Mouse (Mus musculus) stomach, embryonic 15.5 days (tissue): ENCODE measurements at regions not wholly inside any gene's neighbourhood (a gene's known extent, or its start where the extent isn't known, plus 50 kb on each side); places are given as distances from the start of the nearest gene placed in this dataset.
A peak's percentile ranks its signal among the peaks of the same experiment; 100 is the strongest.

Source experiments
- ATAC-seq: fragments of 200-750 bp; cut with Nextera tagmentation; 2 replicates; pipeline ENCODE4 v1.8.0; 2017; ENCODE audit warnings: low read depth, moderate number of reproducible peaks, moderate TSS enrichment; ENCODE audit not compliant: insufficient read depth, low FRiP score
- H3K27ac ChIP-seq: fragments of 300-500 bp; sonication (generic); 2 replicates; pipeline ENCODE4 v1.5.1; 2015; ENCODE audit warnings: mild to moderate bottlenecking, inconsistent platforms
- H3K27me3 ChIP-seq: fragments of 300-500 bp; sonication (generic); replicated peaks from 2 replicates; pipeline ENCODE4 v1.6.1; 2015; ENCODE audit warnings: inconsistent platforms
- H3K36me3 ChIP-seq: fragments of 300-500 bp; sonication (generic); 2 replicates; pipeline ENCODE4 v1.6.1; 2015; ENCODE audit warnings: inconsistent platforms
- H3K4me1 ChIP-seq: fragments of 300-500 bp; sonication (generic); 2 replicates; pipeline ENCODE4 v1.6.1; 2015; ENCODE audit warnings: inconsistent platforms
- H3K4me2 ChIP-seq: fragments of 300-500 bp; sonication (generic); 2 replicates; pipeline ENCODE4 v1.6.1; 2015; ENCODE audit warnings: mild to moderate bottlenecking, inconsistent platforms
- H3K4me3 ChIP-seq: fragments of 300-500 bp; sonication (generic); replicated peaks from 2 replicates; pipeline ENCODE4 v1.5.1; 2015; ENCODE audit warnings: inconsistent platforms
- H3K9ac ChIP-seq: fragments of 300-500 bp; sonication (generic); 2 replicates; pipeline ENCODE4 v1.6.1; 2015; ENCODE audit warnings: inconsistent platforms
- H3K9me3 ChIP-seq: fragments of 300-500 bp; sonication (generic); 2 replicates; pipeline ENCODE4 v1.6.1; 2016; ENCODE audit warnings: inconsistent platforms
- whole genome bisulfite sequencing: fragments of 180-500 bp; shearing (Covaris S2); methylation state at CpG from one replicate; pipeline ENCODE4 v1.1.7; 2015; 5-methylcytosine and 5-hydroxymethylcytosine counted together

DNA sequence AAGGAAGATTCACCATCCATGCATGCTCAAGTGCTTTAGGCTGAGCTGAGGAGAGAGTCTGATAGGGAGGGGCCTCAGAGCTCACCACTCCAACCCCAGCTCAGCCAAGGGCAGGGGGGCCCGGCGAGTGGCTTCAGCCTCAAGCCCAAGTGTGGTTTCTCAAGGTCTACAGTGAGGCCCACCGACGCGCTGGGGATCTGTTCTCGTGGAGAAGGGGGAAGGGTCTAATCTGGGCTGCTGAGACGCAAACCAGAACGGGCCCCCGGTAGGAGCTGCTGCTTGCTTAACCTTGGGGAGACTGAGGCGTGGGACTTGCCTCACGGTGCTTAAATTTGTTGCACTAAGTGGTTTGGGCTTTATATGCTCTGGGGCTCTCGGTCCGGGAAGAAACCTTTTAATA, 70.9 kb downstream of the Asb1 start:
- H3K27ac ChIP-seq = peak overlapping the region; percentile 48; the same call in 1 of the 2 replicates
- H3K4me2 ChIP-seq = peak overlapping the region; percentile 33; the same call in 1 of the 2 replicates

GRCm38 (mm10) chr1:91611694-91612093, 71.3 kb downstream of the Asb1 start:
- no peaks in the 10 kb centered on the region for H3K27me3 ChIP-seq
- no peaks in the 10 kb centered on the region for H3K9me3 ChIP-seq
- ATAC-seq = peak; percentile 39; the same call in 1 of the 2 replicates
- peaks cover 17% of the 10 kb centered on the region for H3K4me1 ChIP-seq
- peak overlapping the region; percentile 33; the same call in 1 of the 2 replicates for H3K4me2 ChIP-seq
- H3K36me3 ChIP-seq = no peaks in the 10 kb centered on the region
- no peak overlapping the region for H3K9ac ChIP-seq
- peak overlapping the region; percentile 48; the same call in 1 of the 2 replicates for H3K27ac ChIP-seq
- WGBS = 21% methylated on average over 16 of the region's 16 CpGs
- H3K4me3 ChIP-seq = no peak overlapping the region

More for the DNA sequence above, 70.9 kb downstream of the Asb1 start:
- Histone ChIP-seq H3K36me3 (no peaks in the 10 kb centered on the region), H3K9me3 (no peaks in the 10 kb centered on the region), H3K4me1 (peaks cover 17% of the 10 kb centered on the region), H3K4me3 (no peak overlapping the region), H3K9ac (no peak overlapping the region), H3K27me3 (no peaks in the 10 kb centered on the region)
- 0 out of 2 replicates have a peak, but pooled peaks have one; percentile 12 for ATAC-seq
- WGBS = 26% methylated on average over 13 of the region's 13 CpGs

- no peak overlapping the region for H3K4me2 ChIP-seq
- ATAC-seq = no peak
- no peak overlapping the region for H3K9ac ChIP-seq
- 61% methylated on average over 3 of the region's 3 CpGs for WGBS
- H3K4me1 ChIP-seq = peaks cover 17% of the 10 kb centered on the region
- H3K36me3 ChIP-seq = no peaks in the 10 kb centered on the region
- no peaks in the 10 kb centered on the region for H3K27me3 ChIP-seq
- H3K27ac ChIP-seq = no peak overlapping the region
- no peaks in the 10 kb centered on the region for H3K9me3 ChIP-seq
- no peak overlapping the region for H3K4me3 ChIP-seq
Observed at GRCm38 (mm10) chr1:91612912-91613311, 72.6 kb downstream of the Asb1 start.

GRCm38 (mm10) chr1:91615396-91615795, 75.1 kb downstream of the Asb1 start:
- H3K4me2 ChIP-seq = no peak overlapping the region
- no peak overlapping the region for H3K4me3 ChIP-seq
- no peak overlapping the region for H3K27ac ChIP-seq
- peaks cover 17% of the 10 kb centered on the region for H3K4me1 ChIP-seq
- ATAC-seq = no peak
- no peak overlapping the region for H3K9ac ChIP-seq
- WGBS = 61% methylated on average over 5 of the region's 5 CpGs
- H3K27me3 ChIP-seq = no peaks in the 10 kb centered on the region
- H3K9me3 ChIP-seq = no peaks in the 10 kb centered on the region
- no peaks in the 10 kb centered on the region for H3K36me3 ChIP-seq

DNA sequence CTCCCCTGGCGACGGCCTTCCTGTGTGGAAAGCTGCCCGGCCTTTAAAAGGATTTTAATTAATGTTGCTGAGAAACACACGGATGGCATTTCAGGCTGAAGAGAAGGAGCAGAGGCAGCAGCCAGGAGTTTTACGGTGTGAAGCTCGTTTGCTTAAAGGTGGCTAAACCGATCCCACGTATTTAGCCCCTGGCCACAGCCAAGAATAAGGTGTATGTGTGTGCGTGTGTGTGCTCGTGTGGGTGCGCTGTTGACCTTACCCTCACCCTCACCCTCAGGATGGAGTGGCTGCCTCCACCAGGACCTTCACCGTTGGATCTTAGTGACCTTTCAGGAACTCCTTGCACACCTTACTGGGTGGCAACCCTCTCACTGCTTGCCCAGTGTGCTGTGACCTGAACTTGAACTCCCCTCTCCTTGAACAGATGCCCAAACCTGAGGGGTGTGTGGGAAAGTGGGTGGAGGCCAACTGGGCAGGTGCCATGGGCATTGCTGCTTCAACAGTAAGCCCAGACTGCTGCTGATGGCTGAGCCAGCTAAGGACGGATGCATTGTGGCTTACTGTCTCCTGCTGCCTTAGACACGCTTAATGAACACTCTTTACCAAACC, 78.3 kb downstream of the Asb1 start:
- no peak overlapping the region for H3K9ac ChIP-seq
- ATAC-seq = no peak
- H3K36me3 ChIP-seq = no peaks in the 10 kb centered on the region
- WGBS = 57% methylated on average over 14 of the region's 14 CpGs
- H3K4me2 ChIP-seq = no peak overlapping the region
- no peak overlapping the region for H3K4me3 ChIP-seq
- peaks cover under 1% of the 10 kb centered on the region; the same call in 1 of the 2 replicates for H3K4me1 ChIP-seq
- H3K9me3 ChIP-seq = no peaks in the 10 kb centered on the region
- H3K27ac ChIP-seq = no peak overlapping the region
- no peaks in the 10 kb centered on the region for H3K27me3 ChIP-seq

GRCm38 (mm10) chr1:91621141-91621540, 80.8 kb downstream of the Asb1 start:
- no peaks in the 10 kb centered on the region for H3K27me3 ChIP-seq
- H3K9ac ChIP-seq = no peak overlapping the region
- H3K4me3 ChIP-seq = no peak overlapping the region
- H3K27ac ChIP-seq = no peak overlapping the region
- no peak overlapping the region for H3K4me2 ChIP-seq
- no peaks in the 10 kb centered on the region for H3K9me3 ChIP-seq
- H3K4me1 ChIP-seq = peaks cover 5% of the 10 kb centered on the region
- WGBS = 74% methylated on average over 5 of the region's 5 CpGs
- no peak for ATAC-seq
- no peaks in the 10 kb centered on the region for H3K36me3 ChIP-seq

GRCm38 (mm10) chr1:91622874-91623273, 82.5 kb downstream of the Asb1 start:
- H3K27me3 ChIP-seq = no peaks in the 10 kb centered on the region
- no peak overlapping the region for H3K4me2 ChIP-seq
- H3K4me3 ChIP-seq = no peak overlapping the region
- peaks cover 5% of the 10 kb centered on the region for H3K4me1 ChIP-seq
- no peak for ATAC-seq
- H3K27ac ChIP-seq = no peak overlapping the region
- 76% methylated on average over 5 of the region's 5 CpGs for WGBS
- H3K9ac ChIP-seq = no peak overlapping the region
- H3K9me3 ChIP-seq = no peaks in the 10 kb centered on the region
- no peaks in the 10 kb centered on the region for H3K36me3 ChIP-seq

DNA sequence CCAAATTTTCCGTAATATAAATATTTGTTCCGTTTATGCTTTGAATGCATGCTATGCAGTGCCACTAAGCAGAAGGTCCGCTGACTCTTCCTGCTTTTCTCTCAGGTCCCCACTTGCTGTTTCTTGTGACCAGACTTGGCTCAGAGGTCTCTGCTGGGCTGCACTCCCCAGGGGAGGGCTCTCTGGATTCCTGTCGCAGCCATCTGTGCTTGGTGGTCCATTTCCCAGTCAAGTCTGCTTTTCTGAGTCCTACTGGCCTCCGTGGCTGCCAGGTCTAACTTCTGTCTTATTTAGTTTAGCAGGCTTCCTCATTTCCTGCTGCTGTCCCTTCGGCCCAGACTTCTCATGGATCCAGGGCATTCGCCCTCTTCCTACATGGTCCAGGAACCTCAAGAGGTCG, 83.7 kb downstream of the Asb1 start:
- Histone ChIP-seq H3K4me1 (peaks cover 5% of the 10 kb centered on the region), H3K36me3 (no peaks in the 10 kb centered on the region), H3K4me2 (no peak overlapping the region), H3K27ac (peak overlapping the region; percentile 67), H3K4me3 (no peak overlapping the region), H3K9me3 (no peaks in the 10 kb centered on the region), H3K27me3 (no peaks in the 10 kb centered on the region), H3K9ac (no peak overlapping the region)
- ATAC-seq = no peak
- WGBS = 49% methylated on average over 8 of the region's 8 CpGs

- Histone ChIP-seq H3K4me2 (no peak overlapping the region), H3K27me3 (no peaks in the 10 kb centered on the region), H3K4me3 (no peak overlapping the region), H3K9ac (no peak overlapping the region), H3K4me1 (peaks cover 5% of the 10 kb centered on the region), H3K36me3 (no peaks in the 10 kb centered on the region), H3K27ac (peak overlapping the region; percentile 68), H3K9me3 (no peaks in the 10 kb centered on the region)
- no peak for ATAC-seq
- WGBS = 61% methylated on average over 11 of the region's 11 CpGs
Observed at GRCm38 (mm10) chr1:91624531-91625300, 84.4 kb downstream of the Asb1 start.

GRCm38 (mm10) chr1:91626090-91626489, 85.7 kb downstream of the Asb1 start:
- Histone ChIP-seq H3K27me3 (no peaks in the 10 kb centered on the region), H3K36me3 (no peaks in the 10 kb centered on the region), H3K4me3 (no peak overlapping the region), H3K27ac (peak overlapping the region; percentile 68), H3K4me1 (peaks cover 5% of the 10 kb centered on the region), H3K9me3 (no peaks in the 10 kb centered on the region), H3K4me2 (no peak overlapping the region), H3K9ac (no peak overlapping the region)
- 47% methylated on average over 11 of the region's 11 CpGs for WGBS
- ATAC-seq = no peak

DNA sequence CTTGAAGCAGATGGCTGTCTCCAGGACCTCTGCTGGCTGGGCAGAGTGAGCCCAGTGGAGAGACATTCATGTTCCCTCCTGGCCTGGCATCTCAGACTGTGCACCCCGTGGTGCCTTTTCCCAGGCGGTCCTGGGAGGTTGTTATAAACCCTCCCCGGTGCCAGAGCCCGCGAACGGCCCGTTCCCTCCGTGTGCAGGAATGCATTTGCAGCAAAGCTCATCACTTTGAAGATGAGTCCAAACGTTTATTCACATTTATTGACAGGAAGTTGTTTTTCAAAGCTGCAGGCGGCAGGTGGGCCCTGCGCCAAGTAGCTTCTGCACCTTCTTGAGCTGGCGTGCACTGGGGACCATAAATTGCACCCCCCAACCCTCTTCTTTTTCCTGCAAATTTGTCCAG, 89.9 kb downstream of the Asb1 start:
- WGBS = 44% methylated on average over 12 of the region's 12 CpGs
- Histone ChIP-seq H3K27ac (no peak overlapping the region), H3K4me2 (no peak overlapping the region), H3K9ac (no peak overlapping the region), H3K9me3 (no peaks in the 10 kb centered on the region), H3K4me3 (no peak overlapping the region), H3K4me1 (no peaks in the 10 kb centered on the region), H3K27me3 (no peaks in the 10 kb centered on the region), H3K36me3 (no peaks in the 10 kb centered on the region)
- no peak for ATAC-seq

DNA sequence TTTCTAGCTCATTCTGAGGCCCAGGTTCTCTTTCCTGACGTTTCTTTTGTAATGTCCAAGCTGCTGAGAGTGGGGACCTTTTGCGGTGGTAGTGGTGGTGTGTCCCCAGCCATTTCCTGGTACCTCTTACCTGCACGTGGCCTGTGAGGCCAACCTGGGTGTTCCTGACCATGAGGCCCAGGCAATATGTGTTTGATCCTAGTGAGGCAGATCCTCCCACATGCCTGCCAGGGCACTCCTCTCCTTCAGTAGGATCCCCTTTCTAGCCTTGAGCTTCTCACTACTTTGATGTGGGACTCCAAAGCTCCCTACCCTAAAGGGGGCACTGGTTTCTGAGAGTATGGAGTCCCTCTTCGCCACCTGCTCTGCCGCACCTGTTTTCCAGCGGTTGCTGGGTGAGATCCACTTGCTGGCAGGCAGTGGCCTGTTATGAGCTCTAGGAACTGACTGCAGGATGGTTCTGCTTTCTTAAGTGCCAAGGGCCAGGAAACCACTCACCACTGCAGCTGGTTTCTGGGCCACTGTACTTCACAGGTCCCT, 90.6 kb downstream of the Asb1 start:
- 70% methylated on average over 6 of the region's 6 CpGs for WGBS
- Histone ChIP-seq H3K27me3 (no peaks in the 10 kb centered on the region), H3K9ac (no peak overlapping the region), H3K4me1 (no peaks in the 10 kb centered on the region), H3K27ac (no peak overlapping the region), H3K9me3 (no peaks in the 10 kb centered on the region), H3K4me2 (no peak overlapping the region), H3K36me3 (no peaks in the 10 kb centered on the region), H3K4me3 (no peak overlapping the region)
- no peak for ATAC-seq
